Comparison of ENCODE assay signal across 8 mouse cellular contexts in the genomic region with DNA sequence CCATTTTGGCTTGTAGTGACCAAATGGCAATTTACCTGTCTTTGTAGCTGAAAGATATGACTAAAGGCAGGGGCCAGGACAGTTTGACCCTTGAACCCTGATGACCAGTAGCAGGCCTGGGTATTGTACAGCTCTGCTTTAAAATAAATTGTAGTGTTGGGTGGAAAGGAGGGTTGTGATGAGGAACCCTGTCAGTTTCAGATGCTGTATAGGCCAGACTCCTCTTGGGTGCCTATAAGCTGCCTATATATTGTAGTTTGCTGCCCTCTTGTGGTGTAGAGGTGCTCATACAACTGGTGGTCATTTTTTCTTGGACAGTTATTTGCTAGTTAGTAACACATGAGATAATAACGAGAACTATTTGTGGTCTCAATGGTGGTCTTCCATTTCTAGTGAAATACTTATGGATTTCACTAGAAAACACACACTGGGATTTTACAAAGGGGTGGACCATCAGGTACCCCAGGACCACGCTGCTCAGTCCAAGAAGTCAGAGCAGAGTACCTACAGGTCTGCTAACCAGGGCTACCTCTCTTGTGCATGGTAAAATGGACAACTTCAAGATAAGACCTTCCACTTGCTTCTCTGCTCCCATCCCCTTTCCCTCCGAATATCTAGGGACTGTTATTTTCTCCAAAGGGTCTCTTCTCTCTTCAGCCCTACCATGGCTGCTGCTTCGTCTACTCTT. TPM values are rescaled to one million over a fixed set of nuclear protein-coding genes. Genes with fewer than 3 reads are reported as not detected.
A peak's percentile ranks its signal among the peaks of the same experiment; 100 is the strongest.
DNase-seq lines count a peak whose midpoint lies in the region; ATAC-seq and TF ChIP-seq lines count a peak whose summit lies in the region.

No protein-coding gene starts in this region.

- TF ChIP-seq POLR2A in cortical plate, adult 2 months (IDR thresholded peaks at IDR 0.05; ENCODE audit: extremely low read depth, insufficient read depth, low read length) = no peak

- H3K36me3 ChIP-seq in heart, embryonic 10.5 days = peaks cover 14% of the 10 kb centered on the region; the same call in 1 of the 2 replicates
- H3K36me3 ChIP-seq in liver, embryonic 12.5 days = peaks cover 25% of the 10 kb centered on the region

- DNase-seq in 416B (ENCODE audit: low read depth) (peak; percentile 87), NIH3T3 (ENCODE audit: low read depth) (peak; percentile 89)
- peak; percentile 79 for DNase-seq in heart, embryonic 10.5 days (ENCODE audit: low spot score)
- DNase-seq in kidney, adult 8-10 months = peak; percentile 45 to 46
- DNase-seq in natural killer cell, adult 2 months (ENCODE audit: low spot score in 2 of 2) = peak; percentile 62
- no peak for DNase-seq in testis, postnatal 10 days (ENCODE audit: low spot score)

- ATAC-seq in liver, embryonic 12.5 days = peak; percentile 60

- WGBS in heart, embryonic 10.5 days = 49% methylated on average over 4 of the region's 4 CpGs
- 46% methylated on average over 4 of the region's 4 CpGs for WGBS in liver, embryonic 12.5 days (ENCODE audit: insufficient replicate concordance)

- H3K4me2 ChIP-seq in liver, embryonic 12.5 days = no peak overlapping the region

- no peaks in the 10 kb centered on the region for H3K4me1 ChIP-seq in cortical plate, adult 2 months (ENCODE audit: control insufficient read depth, insufficient read depth, low read length)
- peaks cover 22% of the 10 kb centered on the region for H3K4me1 ChIP-seq in heart, embryonic 10.5 days
- H3K4me1 ChIP-seq in liver, embryonic 12.5 days = peaks cover 18% of the 10 kb centered on the region

- H3K9ac ChIP-seq in liver, embryonic 12.5 days = no peak overlapping the region

- no peak overlapping the region for H3K27ac ChIP-seq in cortical plate, adult 2 months (ENCODE audit: insufficient read depth, low read length)
- no peak overlapping the region for H3K27ac ChIP-seq in heart, embryonic 10.5 days
- H3K27ac ChIP-seq in liver, embryonic 12.5 days = no peak overlapping the region

- no peaks in the 10 kb centered on the region for H3K9me3 ChIP-seq in heart, embryonic 10.5 days
- H3K9me3 ChIP-seq in liver, embryonic 12.5 days (replicated peaks) = no peaks in the 10 kb centered on the region

- no peak overlapping the region for H3K4me3 ChIP-seq in cortical plate, adult 2 months (ENCODE audit: insufficient read depth, low read length)
- H3K4me3 ChIP-seq in heart, embryonic 10.5 days = no peak overlapping the region
- no peak overlapping the region for H3K4me3 ChIP-seq in liver, embryonic 12.5 days

- no peaks in the 10 kb centered on the region for H3K27me3 ChIP-seq in heart, embryonic 10.5 days (ENCODE audit: insufficient read depth, poor library complexity, severe bottlenecking)
- H3K27me3 ChIP-seq in liver, embryonic 12.5 days (replicated peaks) = no peaks in the 10 kb centered on the region

- TF ChIP-seq CTCF in cortical plate, adult 2 months (IDR thresholded peaks at IDR 0.05; ENCODE audit: extremely low read depth, insufficient read depth, low read length) = peak; percentile 56; the same call in 1 of the 2 replicates

RNA-seq across cellular contexts. Expression of a gene that starts 22.6 kb away (rescaled TPM):
- polyA plus RNA-seq in cortical plate, adult 2 months (2012; rRNA removed) = not detected in 2 replicates
- polyA plus RNA-seq in heart, embryonic 10.5 days (2016; fragmentation: Nextera tagmentation; extraction: Ambion mirVana) = not detected in 2 replicates
- not detected in 2 replicates for polyA plus RNA-seq in liver, embryonic 12.5 days (2016; fragmentation: Nextera tagmentation; extraction: Ambion mirVana)

RNA-seq across cellular contexts. Expression of a gene that starts 25.1 kb away (rescaled TPM):
- polyA plus RNA-seq in cortical plate, adult 2 months (2012; rRNA removed) = 79.3 and 81.3 TPM in 2 replicates
- 11.7 and 14.4 TPM in 2 replicates for polyA plus RNA-seq in heart, embryonic 10.5 days (2016; fragmentation: Nextera tagmentation; extraction: Ambion mirVana)
- 13.2 and 13.6 TPM in 2 replicates for polyA plus RNA-seq in liver, embryonic 12.5 days (2016; fragmentation: Nextera tagmentation; extraction: Ambion mirVana)
